Mouse (Mus musculus) cerebellum, adult 11-12 months (tissue): ENCODE measurements around the gene Hsf2.
"Not testable (repeated sequence)": the region's sequence is repeated elsewhere in the genome, so short reads cannot be mapped to it uniquely, and the experiment has no call there.

Experiments
- DNase-seq: peaks from one replicate; pipeline ENCODE4 v3.0.0; 2022

The Hsf2 gene

GRCm38 (mm10) chr10:57532218-57533101, 46.3 kb downstream of the Hsf2 start, which contains the start of gene Serinc1:
TSS of gene Serinc1 (minus strand) at chr10:57532530.
- peak; percentile 94 for DNase-seq

GRCm38 (mm10) chr10:57543890-57544289, 57.7 kb downstream of the Hsf2 start:
- not testable (repeated sequence) for DNase-seq

- no peak for DNase-seq
Observed at GRCm38 (mm10) chr10:57549631-57550030, 63.4 kb downstream of the Hsf2 start.

- no peak for DNase-seq
Observed at GRCm38 (mm10) chr10:57553719-57554118, 67.5 kb downstream of the Hsf2 start.

GRCm38 (mm10) chr10:57557597-57557996, 71.4 kb downstream of the Hsf2 start:
- DNase-seq = no peak
